Mouse (Mus musculus) liver (tissue): ENCODE measurements at regions not wholly inside any gene's neighbourhood (a gene's known extent, or its start where the extent isn't known, plus 50 kb on each side); places are given as distances from the start of the nearest gene placed in this dataset.

ENCODE experiments used
- DNase-seq: peaks from one replicate; pipeline ENCODE4 v3.0.0-alpha.2; 2020; ENCODE audit warnings: mixed read lengths

DNA sequence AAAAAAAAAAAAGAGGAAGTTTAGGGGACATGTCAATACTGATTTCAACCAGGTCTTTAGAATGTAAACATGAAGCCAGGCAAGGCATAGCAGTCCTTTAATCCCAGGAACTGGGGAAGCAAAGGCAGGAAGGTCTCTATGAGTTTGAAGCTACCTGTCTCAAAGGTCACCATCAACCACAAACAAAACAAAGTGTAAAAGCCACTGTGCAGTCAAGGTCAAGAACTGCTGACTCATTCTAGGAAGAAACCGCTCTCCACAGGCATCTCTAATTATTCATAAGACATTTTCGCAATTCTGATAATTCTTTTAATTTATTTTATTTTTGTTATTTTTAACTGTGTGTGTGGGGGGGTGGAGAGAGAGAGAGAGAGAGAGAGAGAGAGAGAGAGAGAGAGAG is 364.0 kb downstream of the Cntnap4 start:
- no peak for DNase-seq

DNA sequence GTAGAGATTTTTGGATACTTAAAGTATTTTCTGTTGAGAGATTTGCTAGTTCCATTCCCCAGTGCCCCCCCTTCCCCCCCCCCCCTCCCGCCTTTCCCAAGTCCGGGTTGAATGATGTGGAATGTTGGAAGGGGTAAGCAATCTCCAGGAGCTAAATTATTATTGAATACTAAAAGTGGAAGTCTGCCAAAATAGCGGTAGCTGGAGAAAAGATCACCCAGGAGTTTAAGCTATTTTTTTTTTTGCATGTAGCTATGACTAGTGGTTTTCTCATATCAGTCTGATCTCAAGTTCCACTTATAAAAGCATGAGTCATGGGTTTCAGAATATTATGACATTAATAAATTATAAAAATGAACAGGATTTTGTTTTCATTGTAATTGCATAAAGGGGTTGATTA is 365.6 kb downstream of the Cntnap4 start:
- DNase-seq: no peak

DNA sequence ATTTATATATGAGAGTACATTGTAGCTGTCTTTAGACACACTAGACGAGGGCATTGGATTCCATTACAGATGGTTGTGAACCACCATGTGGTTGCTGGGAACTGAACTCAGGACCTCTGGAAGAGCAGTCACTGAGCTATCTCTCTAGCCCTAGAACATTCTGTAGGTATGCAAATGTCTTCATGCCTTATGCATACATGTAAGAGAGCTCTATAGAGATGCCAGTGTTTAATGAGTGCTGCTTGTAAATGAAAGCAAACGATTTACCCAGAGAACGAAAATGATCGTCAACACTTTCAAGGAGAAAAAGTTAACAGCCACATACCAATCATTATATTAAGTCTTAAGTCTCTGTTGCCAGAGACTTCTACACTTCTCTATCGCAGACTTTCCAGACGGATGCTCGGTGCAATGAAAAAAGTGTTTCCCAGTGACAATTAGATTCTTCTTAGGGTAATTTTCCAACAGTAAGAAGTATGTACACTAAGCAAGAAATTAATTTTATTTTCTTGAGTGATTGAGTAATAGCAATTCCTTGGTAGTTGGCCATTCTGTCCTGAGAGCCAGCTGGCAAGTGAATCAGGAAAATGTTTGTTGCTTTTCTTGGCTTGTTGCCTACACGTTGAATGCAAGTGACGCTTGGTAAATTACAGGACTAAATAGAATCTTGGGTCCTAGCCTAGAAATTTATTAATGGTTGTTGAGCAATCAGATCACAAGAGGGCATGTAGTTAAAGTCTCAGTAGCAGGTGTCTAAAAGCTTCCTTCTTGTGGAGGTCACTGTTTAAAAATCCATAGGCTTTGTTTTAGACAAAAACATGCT is 366.3 kb downstream of the Cntnap4 start:
- DNase-seq: no peak

DNA sequence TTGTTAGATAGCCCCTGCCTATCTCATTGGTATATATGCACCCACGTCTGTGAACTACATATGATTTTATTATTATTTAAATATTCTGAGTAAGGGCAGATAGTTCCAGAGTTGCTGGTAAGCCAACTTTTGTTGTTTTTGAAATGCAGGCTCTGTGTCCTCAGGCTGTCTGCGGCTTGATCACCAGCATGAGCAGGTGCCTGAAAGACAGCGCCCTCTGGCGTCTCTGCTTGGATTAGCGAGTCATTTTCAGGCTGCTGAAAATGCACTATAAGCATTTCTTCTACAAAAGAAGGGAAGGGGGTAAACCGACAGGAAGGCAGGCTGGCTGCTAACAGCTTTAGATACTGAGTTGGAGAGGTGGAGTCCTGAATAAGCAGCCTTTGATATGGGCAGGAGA is 402.6 kb downstream of the Cntnap4 start:
- peak; percentile 41 for DNase-seq

DNA sequence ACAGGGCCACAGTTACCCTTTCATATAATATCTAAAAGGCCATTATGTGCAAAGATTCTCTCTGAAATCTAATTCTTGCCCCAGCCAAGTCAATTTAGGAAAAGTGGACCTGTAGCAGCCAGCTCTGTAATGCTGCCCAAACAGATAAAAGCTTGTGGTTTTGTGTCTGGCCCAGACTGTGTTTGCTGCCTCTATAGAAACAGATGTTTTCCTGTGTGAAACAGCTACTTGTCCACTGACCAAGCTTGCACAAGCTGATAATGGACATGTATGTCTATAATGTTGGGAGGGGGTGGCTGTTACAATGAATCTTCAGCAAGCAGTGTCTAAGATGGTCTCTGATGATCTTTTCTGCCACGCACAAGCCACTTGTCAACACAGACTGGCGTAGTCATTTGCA is 405.9 kb downstream of the Cntnap4 start:
- no peak for DNase-seq

DNA sequence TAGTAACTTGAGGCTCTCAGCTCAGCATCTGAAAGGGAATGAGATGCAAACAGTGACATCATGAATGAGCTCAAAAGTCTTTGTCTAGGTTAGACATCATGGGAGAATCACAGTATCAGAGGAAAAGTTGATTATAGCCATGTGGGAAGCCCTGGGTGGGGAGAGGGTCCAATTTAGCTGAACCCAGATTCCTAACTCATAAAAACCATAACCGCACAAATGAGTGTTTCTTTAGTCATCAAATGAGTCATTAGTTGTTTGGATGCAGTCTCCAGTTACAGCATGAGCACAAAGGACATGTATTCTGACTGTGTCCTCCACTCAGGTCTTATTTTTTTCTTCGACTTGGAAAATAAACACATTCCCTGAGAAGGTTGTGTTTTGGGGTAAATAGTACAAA is 406.5 kb downstream of the Cntnap4 start:
- no peak for DNase-seq

DNA sequence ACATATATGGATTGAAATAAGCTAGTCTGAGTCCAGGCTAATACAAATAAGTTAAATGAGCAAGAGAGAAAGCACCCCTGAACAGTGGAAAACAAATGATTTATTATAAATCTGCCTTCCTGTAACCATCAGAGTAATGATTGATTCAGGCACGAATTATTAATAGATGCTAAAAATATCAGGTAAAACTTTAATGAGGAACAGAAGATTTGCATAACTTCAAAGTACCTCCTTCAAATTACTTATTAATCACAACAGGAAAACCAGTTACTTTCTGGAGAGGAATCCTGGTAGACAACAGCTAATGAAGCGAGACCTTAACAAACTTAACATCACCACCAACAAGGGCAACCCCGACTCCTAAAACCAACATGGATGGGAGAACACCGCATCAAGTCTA is 423.9 kb downstream of the Cntnap4 start:
- no peak for DNase-seq

DNA sequence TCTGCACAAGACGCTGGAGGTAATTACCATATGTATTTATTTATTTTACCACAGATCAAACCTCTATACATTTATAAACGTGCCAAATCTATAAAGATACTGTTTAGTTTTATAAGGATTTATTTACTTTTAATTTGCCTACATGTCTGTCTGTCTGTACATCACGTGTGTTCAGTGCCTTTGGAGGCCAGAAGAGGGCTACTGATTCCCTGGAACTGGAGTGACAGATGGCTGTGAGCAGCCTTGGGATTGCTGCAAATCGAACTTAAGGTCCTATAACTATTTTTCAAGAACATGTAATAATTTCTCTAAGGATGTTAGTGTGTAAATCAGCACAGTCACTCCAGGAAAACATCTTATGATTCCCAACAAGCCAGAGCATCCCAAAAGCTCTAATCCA is 437.5 kb downstream of the Cntnap4 start:
- no peak for DNase-seq

DNA sequence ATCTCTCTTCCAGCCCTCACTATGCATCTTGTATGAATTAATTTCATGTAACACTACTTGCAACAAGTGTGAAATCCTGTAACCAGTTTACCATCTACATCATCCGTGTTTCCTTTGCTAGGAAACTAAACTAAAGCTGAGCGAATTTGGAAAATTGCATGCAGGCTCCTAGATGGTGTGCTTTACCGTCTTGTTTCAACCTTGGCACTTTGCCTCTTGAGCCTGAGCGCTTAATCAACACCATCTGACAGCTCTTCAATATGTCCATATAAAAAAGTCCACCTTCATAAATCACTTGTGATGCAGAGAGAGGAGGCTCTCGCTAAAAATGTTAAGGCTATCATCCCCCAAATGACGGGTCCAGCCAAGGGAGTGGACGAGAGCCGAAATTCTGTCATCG is 459.0 kb downstream of the Cntnap4 start:
- DNase-seq: no peak

DNA sequence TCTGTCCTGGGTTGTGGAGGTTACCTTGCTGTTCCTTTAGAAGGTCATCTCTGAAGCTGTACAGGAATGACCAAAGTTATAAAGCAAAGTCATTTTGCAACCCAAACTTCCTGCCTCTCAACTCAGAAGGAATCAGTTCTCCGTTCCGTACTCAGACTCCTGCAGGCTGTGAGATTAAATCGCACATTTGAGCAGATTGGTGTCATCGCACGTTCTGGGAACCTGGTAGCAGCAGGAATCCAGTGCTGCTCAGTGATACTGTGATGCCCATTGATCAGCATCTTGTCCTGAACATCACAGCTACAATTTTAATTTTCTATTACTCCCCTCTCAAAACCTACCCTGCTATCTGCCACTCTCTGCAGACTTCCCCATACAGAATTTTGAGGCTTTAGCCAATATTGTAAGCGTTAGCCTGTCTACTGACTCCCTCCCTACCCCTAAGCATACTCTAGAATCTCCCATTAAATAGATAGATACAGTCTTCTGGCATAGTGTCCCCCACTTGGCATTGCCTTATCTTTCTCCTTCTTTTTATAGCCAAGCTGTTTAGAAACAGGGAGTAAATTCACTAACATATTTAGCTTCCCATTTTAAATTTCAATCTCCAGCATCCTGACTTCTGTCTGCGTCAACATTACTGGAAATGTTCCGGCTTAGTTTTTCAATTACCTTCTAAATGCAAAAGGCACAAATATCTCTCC is 482.1 kb downstream of the Cntnap4 start:
- no peak for DNase-seq

DNA sequence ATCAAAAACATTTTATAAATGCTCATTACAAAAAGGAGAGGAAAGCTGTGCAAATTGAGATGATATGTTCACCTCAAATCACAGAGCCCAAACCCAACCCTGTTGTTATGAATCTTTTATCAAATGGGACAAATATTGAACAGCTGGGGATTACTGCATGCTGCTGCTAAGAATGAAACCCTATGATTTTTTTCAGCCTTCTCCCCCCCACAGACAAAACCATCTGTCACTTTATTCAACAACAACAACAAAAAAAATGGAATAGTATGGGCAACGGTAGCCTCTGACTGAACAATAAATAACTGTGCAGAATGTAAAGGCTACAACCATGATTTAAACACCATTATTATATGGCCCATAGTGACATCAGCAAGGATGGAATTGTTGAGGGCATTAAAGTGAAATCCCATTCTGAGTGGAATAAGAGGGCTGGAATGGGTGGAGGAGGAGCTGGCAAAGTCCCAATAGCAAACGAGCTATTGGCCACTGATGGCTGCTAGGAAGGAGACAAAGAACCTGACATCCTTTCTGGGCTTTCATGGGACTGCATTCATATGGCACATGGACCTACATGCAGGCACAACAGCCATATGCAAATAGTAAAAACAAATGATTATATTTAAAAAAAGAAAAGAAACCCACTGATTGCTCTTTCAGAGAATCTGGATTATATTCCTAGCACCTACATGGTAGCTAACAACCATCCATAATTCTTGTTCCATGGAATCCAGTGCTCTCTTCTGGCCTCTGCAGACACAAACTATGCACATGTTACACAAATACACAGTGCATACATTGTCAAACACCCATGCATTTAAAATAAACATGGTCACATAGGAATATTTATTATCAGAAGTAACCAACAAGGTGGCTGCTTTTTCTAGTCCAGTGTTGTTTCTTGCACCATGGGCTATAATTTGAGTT is 495.7 kb downstream of the Cntnap4 start:
- DNase-seq: no peak

DNA sequence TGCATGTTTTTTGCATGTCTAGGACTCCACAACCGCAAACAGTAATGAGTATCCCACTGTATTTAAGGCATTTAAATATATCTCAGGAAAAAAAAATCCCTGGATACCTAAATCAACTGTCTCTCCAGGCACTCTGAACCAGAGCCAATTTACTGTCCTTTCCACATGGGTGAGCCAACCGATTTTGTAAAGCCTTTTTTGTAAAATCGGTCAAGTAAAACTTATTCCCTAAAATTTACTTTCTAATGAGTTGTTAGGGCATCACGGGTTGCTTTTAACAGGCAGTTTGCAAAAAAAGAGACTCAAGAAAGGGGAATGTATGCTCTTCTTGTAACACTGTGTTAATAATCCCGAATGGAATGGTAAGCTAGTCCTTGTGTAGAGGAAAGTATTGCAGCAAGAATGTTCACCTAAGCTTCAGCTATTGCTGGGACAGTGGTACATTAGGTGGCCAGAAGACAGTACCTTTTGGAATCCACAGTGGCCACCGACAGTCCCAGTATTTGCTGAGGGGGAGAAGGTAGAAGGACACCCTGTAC is 496.4 kb downstream of the Cntnap4 start:
- DNase-seq: no peak

DNA sequence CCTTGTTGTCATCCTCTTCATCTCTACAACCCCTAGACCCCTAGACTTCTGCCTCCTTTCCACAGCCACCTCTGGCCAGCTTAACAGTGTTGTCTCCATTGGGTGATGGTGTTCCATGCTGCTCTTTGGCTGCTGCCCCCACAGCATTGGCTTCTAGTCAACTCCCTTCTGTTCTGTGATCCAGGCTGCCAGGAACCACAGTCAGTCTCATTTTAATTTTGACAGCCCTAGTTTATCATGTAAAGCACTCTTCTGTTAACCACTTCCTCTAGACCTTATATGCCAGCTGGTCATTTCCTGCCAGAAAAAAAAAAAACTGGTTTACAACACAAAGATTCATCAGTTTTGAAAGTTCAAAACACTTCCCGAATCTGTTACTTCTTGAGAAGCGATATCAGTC is 514.1 kb downstream of the Cntnap4 start:
- DNase-seq: no peak

DNA sequence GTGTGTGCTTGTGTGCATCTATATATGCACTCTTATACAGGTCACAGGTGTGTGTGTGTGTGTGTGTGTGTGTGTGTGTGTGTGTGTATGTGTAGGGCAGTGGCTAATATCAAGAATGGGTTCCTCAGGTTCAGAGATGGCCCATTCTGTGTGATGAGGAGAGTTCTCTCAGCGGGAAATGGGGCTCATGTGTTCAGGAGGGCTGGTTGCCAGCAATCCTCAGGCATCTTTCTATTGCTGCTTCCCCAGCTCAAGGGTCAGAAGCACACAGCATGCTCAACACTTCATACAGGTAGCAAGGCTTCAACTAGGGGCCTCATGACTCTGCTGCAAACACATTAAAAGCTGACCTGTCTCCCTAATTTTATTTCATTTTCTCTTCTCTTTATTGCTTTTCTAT is 517.7 kb downstream of the Cntnap4 start:
- DNase-seq: no peak

DNA sequence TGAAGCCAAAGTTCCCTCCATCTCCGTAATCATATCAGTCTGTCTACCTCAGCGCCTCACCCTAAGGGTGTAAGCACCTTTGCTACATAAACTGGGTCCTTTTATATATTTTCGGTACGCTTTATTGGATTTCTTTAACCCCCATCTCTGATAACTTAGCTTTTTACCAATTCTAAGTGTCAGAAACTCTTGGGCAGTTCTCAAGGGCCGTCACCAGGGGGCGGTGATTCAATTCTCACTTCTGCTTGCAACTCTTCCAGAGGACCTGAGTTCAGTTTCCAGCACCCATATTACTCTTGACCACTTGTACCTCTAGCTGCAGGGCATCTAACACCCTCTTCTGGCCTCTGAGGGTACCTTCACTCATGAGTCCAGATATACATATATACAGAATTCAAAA is 523.7 kb upstream of the Mon1b start:
- no peak for DNase-seq

DNA sequence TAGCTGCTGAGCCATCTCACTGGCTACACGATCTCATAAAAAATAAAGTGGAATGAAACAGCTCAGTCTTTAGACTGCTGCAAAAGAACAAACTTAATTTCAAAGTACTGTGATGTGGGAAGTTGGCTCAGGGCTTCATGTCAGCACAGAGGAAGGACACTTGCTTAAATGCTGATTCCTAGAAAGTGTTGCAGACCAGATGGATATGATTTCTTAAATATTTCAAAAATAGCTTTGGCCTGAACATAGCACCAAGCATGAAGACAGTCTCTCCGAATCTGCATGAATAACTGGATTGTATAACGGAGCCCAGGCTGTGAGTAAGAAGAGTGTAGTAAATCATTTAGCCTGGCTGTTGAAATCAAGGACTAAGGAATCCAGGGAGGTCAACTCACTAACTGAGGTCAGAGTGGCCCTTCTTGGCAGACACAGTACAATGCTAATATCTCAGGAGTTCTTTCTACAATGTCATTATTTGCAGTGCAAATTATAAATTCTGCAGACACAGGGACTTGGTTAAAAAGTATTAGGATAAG is 521.2 kb upstream of the Mon1b start:
- DNase-seq: no peak

DNA sequence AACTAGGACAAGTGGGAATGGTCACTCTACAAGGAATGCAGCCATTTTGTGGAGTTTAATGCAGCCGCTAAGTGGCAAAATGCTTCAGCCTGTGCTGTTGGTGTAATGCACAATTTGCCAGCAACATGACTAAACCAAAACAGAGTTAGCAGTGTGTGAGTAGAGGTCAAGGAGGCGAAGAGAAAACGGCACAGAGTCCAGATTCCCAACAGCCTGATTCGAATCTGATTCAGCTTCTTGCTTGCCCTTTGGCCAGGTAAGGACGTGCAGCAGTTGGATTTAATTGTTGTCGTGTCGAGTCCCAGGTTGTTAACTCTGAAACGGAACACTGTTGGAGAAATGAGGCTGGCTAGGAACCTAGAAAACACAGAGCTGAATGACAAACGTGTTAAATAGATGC is 518.1 kb upstream of the Mon1b start:
- no peak for DNase-seq

DNA sequence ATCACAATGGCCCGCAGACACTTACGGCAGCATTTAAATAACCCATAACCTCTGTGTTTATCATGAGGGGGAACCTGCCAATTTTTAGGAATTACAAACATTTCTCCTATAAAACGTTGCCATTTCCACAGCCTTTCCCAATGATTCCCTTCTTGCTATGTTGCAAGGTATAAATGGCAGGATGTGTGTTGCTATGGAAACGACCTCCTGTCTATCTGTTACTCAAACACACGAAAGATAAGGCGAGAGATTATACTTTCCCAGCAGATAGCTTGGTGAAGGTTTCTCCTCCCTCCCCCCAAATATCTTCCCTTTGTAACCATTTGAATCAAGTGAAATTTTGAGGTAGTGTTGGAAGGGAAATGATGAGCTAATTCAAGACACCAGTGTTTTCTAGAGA is 509.8 kb upstream of the Mon1b start:
- no peak for DNase-seq

DNA sequence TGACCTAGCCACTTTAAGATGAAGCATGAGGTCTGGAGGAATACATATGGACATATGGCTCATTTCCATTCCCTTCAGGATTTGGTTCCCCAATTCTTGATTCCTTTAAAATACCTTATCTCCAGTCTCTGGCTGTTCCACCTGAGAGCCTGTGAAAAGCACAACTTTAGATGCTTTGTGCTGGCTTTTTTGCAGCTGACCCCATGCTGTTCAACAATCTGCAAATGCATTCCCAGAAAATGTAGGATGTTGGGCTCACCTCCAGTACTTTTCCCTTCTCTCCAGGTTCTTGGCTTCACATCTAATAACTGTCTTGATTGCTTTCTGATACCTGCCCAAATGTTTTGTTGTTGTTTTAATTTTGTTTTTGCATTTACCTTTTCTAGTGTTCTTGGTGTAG is 498.0 kb upstream of the Mon1b start:
- no peak for DNase-seq

DNA sequence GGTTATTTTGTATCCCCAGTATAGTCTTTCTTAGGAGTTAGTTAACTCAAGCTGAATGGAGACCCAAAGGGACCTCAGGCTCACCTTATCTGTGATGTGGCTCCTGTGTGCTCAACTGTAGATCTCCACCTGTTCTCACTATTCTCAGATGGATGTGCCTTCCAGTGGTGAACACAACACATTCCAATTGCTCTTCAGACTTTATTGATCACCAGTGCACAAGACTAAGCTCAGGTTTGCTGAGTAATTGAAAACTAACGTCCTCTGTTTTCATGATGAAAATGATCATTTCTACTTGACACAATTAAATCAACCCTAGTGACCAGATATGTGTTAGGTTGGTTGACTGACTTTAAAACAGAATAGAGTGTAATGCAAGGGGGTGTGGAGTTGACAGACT is 495.4 kb upstream of the Mon1b start:
- no peak for DNase-seq

DNA sequence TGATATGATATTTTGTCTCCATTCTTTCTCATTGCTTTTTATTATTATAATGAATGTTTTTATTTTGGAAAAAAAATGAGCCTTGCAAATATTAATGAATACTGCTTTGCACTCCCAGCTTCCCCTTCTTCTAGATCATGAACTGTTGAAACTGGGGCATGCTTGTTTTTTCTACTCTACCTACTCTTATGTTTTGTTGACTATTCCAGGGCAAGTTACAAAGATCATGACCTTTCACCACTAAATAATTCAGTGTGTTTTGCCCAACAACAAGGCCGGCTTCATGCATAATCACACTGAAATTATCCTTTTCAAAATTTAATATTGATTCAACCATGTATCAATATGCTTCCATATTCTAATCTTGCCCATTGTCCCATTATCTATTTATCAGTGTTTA is 494.3 kb upstream of the Mon1b start:
- no peak for DNase-seq

DNA sequence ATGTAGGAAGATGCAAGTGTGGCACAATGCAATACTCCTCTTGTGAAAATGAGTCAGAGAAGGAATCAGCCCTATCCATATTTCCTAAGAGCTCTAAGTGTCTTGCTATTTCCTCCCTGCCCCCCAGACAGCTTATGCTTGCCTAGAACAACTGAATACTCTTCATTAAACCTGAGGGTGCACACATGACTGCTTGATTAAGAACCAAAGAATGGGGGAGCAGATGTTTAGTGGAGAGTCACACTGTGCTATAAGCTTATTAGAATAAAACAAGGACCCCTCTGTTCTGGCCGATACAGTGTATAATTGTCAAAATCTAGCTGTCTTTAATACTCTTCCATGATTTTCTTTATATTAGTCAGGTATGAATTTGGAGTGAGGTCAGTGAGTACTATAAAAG is 458.8 kb upstream of the Mon1b start:
- DNase-seq: no peak

DNA sequence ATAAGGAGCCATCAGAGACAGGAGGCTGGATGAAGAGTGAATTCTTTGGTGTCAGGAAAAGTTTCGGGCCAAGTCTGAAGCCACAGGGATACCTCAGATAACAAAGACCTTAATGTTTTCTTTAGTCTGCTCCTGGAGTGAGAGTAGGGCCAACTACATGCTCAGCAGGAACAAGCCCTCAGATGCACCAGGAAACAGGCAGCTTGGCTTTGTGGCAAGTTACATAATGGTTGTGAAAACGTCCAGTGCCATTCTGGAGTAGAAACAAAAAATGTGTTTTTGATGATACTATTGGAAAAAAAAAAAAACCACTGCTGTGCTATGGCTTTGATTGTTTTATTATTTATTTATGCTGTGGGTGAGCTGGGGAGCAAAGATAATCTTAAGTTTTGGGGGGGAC is 452.2 kb upstream of the Mon1b start:
- no peak for DNase-seq
